Mouse (Mus musculus): ENCODE measurements around the gene Vwa8. TPM values are rescaled to one million over a fixed set of nuclear protein-coding genes. Genes with fewer than 3 reads are reported as not detected.

The Vwa8 gene
- polyA plus RNA-seq, 1 experiment, result 5.7 TPM

GRCm38 (mm10) chr14:79200133-79200891 is 351.5 kb downstream of the Vwa8 start:
- TF ChIP-seq GATA1 (IDR thresholded peaks at IDR 0.05; ENCODE audit: low read length), result no peak

GRCm38 (mm10) chr14:79200892-79201285 is 352.0 kb downstream of the Vwa8 start:
- no peak for TF ChIP-seq GATA1 (IDR thresholded peaks at IDR 0.05; ENCODE audit: low read length)

GRCm38 (mm10) chr14:79202722-79203362 is 354.0 kb downstream of the Vwa8 start:
- no peak for TF ChIP-seq GATA1 (IDR thresholded peaks at IDR 0.05; ENCODE audit: low read length)

GRCm38 (mm10) chr14:79203496-79204158 is 354.8 kb downstream of the Vwa8 start:
- no peak for TF ChIP-seq GATA1 (IDR thresholded peaks at IDR 0.05; ENCODE audit: low read length)

- no peak for TF ChIP-seq GATA1 (IDR thresholded peaks at IDR 0.05; ENCODE audit: low read length)
These were observed 356.0 kb downstream of the Vwa8 start for GRCm38 (mm10) chr14:79204866-79205265.

GRCm38 (mm10) chr14:79206210-79206609 is 357.4 kb downstream of the Vwa8 start:
- TF ChIP-seq GATA1 (IDR thresholded peaks at IDR 0.05; ENCODE audit: low read length), result no peak

- no peak for TF ChIP-seq GATA1 (IDR thresholded peaks at IDR 0.05; ENCODE audit: low read length)
These were observed 359.6 kb downstream of the Vwa8 start for GRCm38 (mm10) chr14:79208468-79208867.

- TF ChIP-seq GATA1 (IDR thresholded peaks at IDR 0.05; ENCODE audit: low read length), result no peak
These were observed 361.0 kb downstream of the Vwa8 start for GRCm38 (mm10) chr14:79209813-79210212.

GRCm38 (mm10) chr14:79212380-79212991 is 363.6 kb downstream of the Vwa8 start:
- no peak for TF ChIP-seq GATA1 (IDR thresholded peaks at IDR 0.05; ENCODE audit: low read length)

- TF ChIP-seq GATA1 (IDR thresholded peaks at IDR 0.05; ENCODE audit: low read length), result no peak
These were observed 365.3 kb downstream of the Vwa8 start for GRCm38 (mm10) chr14:79214129-79214528.

GRCm38 (mm10) chr14:79214660-79215249 is 365.9 kb downstream of the Vwa8 start:
- TF ChIP-seq GATA1 (IDR thresholded peaks at IDR 0.05; ENCODE audit: low read length), result no peak

GRCm38 (mm10) chr14:79216366-79216765 is 367.5 kb downstream of the Vwa8 start:
- no peak for TF ChIP-seq GATA1 (IDR thresholded peaks at IDR 0.05; ENCODE audit: low read length)

GRCm38 (mm10) chr14:79223431-79224036 is 374.7 kb downstream of the Vwa8 start:
- no peak for TF ChIP-seq GATA1 (IDR thresholded peaks at IDR 0.05; ENCODE audit: low read length)

GRCm38 (mm10) chr14:79225458-79225857 is 376.6 kb downstream of the Vwa8 start:
- no peak for TF ChIP-seq GATA1 (IDR thresholded peaks at IDR 0.05; ENCODE audit: low read length)

- TF ChIP-seq GATA1 (IDR thresholded peaks at IDR 0.05; ENCODE audit: low read length), result no peak
These were observed 377.2 kb downstream of the Vwa8 start for GRCm38 (mm10) chr14:79226056-79226455.

Data from G1E-ER4 (cell line).